Mouse (Mus musculus) neural tube, embryonic 13.5 days (tissue): ENCODE results near the gene Ptcd3. TPM values are rescaled to one million over a fixed set of nuclear protein-coding genes. Genes with fewer than 3 reads are reported as not detected.

Experiments used
- ATAC-seq: fragments of 200-750 bp; cut with Nextera tagmentation; 2 replicates; pipeline ENCODE4 v1.8.0; 2017; ENCODE audit warnings: low read depth, mild to moderate bottlenecking, moderate TSS enrichment, moderate library complexity
- H3K27ac ChIP-seq: fragments of 300-500 bp; sonication (generic); replicated peaks from 2 replicates; pipeline ENCODE4 v1.5.1; 2015; ENCODE audit warnings: moderate library complexity, mild to moderate bottlenecking, inconsistent platforms
- H3K27me3 ChIP-seq: fragments of 300-500 bp; sonication (generic); 2 replicates; pipeline ENCODE4 v1.6.1; 2015; ENCODE audit warnings: mild to moderate bottlenecking, inconsistent platforms
- H3K36me3 ChIP-seq: fragments of 300-500 bp; sonication (generic); 2 replicates; pipeline ENCODE4 v1.6.1; 2015; ENCODE audit warnings: mild to moderate bottlenecking, inconsistent platforms
- H3K4me1 ChIP-seq: fragments of 300-500 bp; sonication (generic); replicated peaks from 2 replicates; pipeline ENCODE4 v1.6.1; 2015; ENCODE audit warnings: inconsistent platforms
- H3K4me2 ChIP-seq: fragments of 300-500 bp; sonication (generic); 2 replicates; pipeline ENCODE4 v1.6.1; 2015; ENCODE audit warnings: inconsistent platforms, mild to moderate bottlenecking, moderate library complexity
- H3K4me3 ChIP-seq: fragments of 300-500 bp; sonication (generic); 2 replicates; pipeline ENCODE4 v1.5.1; 2015; ENCODE audit warnings: mild to moderate bottlenecking, inconsistent platforms
- H3K9ac ChIP-seq: fragments of 300-500 bp; sonication (generic); 2 replicates; pipeline ENCODE4 v1.6.1; 2015; ENCODE audit warnings: moderate library complexity, mild to moderate bottlenecking, inconsistent platforms
- H3K9me3 ChIP-seq: fragments of 300-500 bp; sonication (generic); 2 replicates; pipeline ENCODE4 v1.6.1; 2016; ENCODE audit warnings: inconsistent platforms
- WGBS: fragments of 180-500 bp; shearing (Covaris S2); methylation state at CpG from one replicate; pipeline ENCODE4 v1.1.7; 2015; 5-methylcytosine and 5-hydroxymethylcytosine counted together
- polyA plus RNA-seq: library from polyadenylated mRNA; unstranded; fragments of >200 nt; fragmentation: Nextera tagmentation; extraction: Ambion mirVana; gene quantifications from 2 replicates; pipeline ENCODE4 v1.2.1, GENCODE M21; 2015

Ptcd3 gene
- polyA plus RNA-seq = 81.9 and 84.4 TPM in 2 replicates

DNA sequence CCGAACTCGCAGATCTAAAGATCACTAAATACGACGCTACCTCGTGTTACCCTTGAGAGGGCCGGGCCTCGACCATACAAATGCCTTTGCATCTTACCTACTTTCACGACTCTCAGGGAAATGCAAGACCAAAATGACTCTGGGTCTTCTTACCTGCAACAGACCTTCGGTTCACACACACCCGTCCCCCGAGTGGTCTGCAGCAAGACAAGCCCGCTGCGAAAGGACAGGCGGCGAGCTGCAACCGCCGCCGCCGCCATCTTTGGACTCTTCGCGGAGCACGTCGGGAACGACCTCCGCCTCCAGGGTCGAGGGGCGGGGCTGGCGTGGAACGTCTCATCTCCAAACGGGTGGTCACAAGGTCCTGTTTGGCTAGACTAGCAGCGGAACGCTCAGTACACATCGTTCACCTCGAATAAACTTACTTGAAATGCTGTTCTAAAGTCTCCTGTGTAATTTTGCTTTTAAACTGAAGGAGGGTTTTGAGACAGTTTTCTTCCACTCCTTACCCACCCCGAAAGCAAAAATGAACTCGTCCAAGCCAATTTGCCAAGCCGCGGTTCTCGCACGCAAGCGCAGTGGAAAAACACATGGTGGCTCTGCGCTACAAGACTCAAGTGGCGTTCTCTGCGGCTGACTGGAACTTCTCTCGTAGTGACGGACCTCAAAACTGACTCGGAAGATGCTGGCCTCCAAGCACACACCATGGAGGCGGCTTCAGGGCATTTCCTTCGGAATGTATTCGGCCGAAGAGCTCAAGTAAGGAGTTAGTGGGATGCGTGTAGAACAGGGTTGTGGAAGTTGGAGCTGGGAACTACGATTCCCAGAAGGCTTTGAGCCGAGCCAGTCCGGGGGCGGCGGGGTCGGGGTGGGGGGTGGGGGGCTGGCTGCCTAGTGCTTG lies at the start of gene Ptcd3, which contains the start of gene Polr1a:
Ptcd3 (minus strand) TSS at position 270 of the 901 bp plus-strand sequence.
Polr1a (plus strand) TSS at position 573 of the 901 bp plus-strand sequence.
- peak within 1 kb of the TSS; percentile 75 for H3K9ac ChIP-seq
- peak; percentile 94 for ATAC-seq
- H3K9me3 ChIP-seq = no peaks in the 10 kb centered on the region
- peak within 1 kb of the TSS; percentile 90 for H3K4me2 ChIP-seq
- H3K36me3 ChIP-seq = peaks cover 32% of the 10 kb centered on the region
- H3K27ac ChIP-seq = peak within 1 kb of the TSS; percentile 61
- peak within 1 kb of the TSS; percentile 71 for H3K4me3 ChIP-seq
- WGBS = under 1% methylated on average over 58 of the region's 58 CpGs
- H3K4me1 ChIP-seq = peaks cover 27% of the 10 kb centered on the region
- H3K27me3 ChIP-seq = no peaks in the 10 kb centered on the region

GRCm38 (mm10) chr6:71951192-71951591 lies 42.6 kb upstream of the Ptcd3 start:
- peaks cover 74% of the 10 kb centered on the region for H3K36me3 ChIP-seq
- 87% methylated on average over 5 of the region's 5 CpGs for WGBS
- H3K4me2 ChIP-seq = no peak overlapping the region
- no peaks in the 10 kb centered on the region for H3K9me3 ChIP-seq
- H3K27ac ChIP-seq = no peak overlapping the region
- H3K4me3 ChIP-seq = no peak overlapping the region
- no peak for ATAC-seq
- no peaks in the 10 kb centered on the region for H3K27me3 ChIP-seq
- no peaks in the 10 kb centered on the region for H3K4me1 ChIP-seq
- no peak overlapping the region for H3K9ac ChIP-seq

- no peak overlapping the region for H3K9ac ChIP-seq
- no peak for ATAC-seq
- WGBS = 92% methylated on average over 3 of the region's 3 CpGs
- H3K36me3 ChIP-seq = peaks cover 78% of the 10 kb centered on the region
- H3K27ac ChIP-seq = no peak overlapping the region
- no peak overlapping the region for H3K4me3 ChIP-seq
- H3K27me3 ChIP-seq = no peaks in the 10 kb centered on the region
- no peaks in the 10 kb centered on the region for H3K9me3 ChIP-seq
- no peaks in the 10 kb centered on the region for H3K4me1 ChIP-seq
- no peak overlapping the region for H3K4me2 ChIP-seq
These were observed 42.0 kb upstream of the Ptcd3 start for GRCm38 (mm10) chr6:71950592-71950991.

GRCm38 (mm10) chr6:71949721-71950120 lies 41.2 kb upstream of the Ptcd3 start:
- peaks cover 73% of the 10 kb centered on the region for H3K36me3 ChIP-seq
- H3K9ac ChIP-seq = no peak overlapping the region
- H3K27ac ChIP-seq = no peak overlapping the region
- WGBS = 83% methylated on average over 3 of the region's 3 CpGs
- H3K27me3 ChIP-seq = no peaks in the 10 kb centered on the region
- H3K4me3 ChIP-seq = no peak overlapping the region
- ATAC-seq = no peak
- no peaks in the 10 kb centered on the region for H3K4me1 ChIP-seq
- no peak overlapping the region for H3K4me2 ChIP-seq
- no peaks in the 10 kb centered on the region for H3K9me3 ChIP-seq

- ATAC-seq = no peak
- no peak overlapping the region for H3K9ac ChIP-seq
- WGBS = 93% methylated on average over 8 of the region's 8 CpGs
- peaks cover 52% of the 10 kb centered on the region for H3K36me3 ChIP-seq
- no peaks in the 10 kb centered on the region for H3K4me1 ChIP-seq
- H3K27ac ChIP-seq = no peak overlapping the region
- H3K27me3 ChIP-seq = no peaks in the 10 kb centered on the region
- no peaks in the 10 kb centered on the region for H3K9me3 ChIP-seq
- H3K4me2 ChIP-seq = no peak overlapping the region
- H3K4me3 ChIP-seq = no peak overlapping the region
These were observed 37.6 kb upstream of the Ptcd3 start for GRCm38 (mm10) chr6:71946121-71946520.

GRCm38 (mm10) chr6:71945101-71945500 lies 36.6 kb upstream of the Ptcd3 start:
- no peak overlapping the region for H3K4me2 ChIP-seq
- H3K9me3 ChIP-seq = no peaks in the 10 kb centered on the region
- H3K27me3 ChIP-seq = no peaks in the 10 kb centered on the region
- no peaks in the 10 kb centered on the region for H3K4me1 ChIP-seq
- ATAC-seq = no peak
- no peak overlapping the region for H3K27ac ChIP-seq
- no peak overlapping the region for H3K9ac ChIP-seq
- WGBS = 87% methylated on average over 6 of the region's 6 CpGs
- no peak overlapping the region for H3K4me3 ChIP-seq
- peaks cover 52% of the 10 kb centered on the region for H3K36me3 ChIP-seq

DNA sequence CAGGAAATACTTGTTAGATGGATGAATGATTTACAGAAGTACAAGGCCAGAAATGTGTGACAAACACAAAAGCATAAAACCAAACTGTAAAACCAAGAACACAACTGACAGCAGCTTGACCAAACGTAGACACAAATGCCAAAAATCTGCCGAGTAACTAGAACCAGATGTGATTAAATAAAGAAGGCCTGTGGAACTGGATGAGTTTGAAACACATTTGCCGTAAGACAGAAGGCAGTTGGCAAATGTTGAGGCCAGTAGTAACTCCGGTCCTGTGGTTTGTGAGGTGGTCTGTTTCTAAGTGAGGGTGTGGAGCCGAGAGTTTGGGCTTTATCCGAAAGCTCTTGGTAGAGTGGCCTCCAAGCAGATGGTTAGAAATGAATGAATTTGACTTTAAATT lies 32.4 kb upstream of the Ptcd3 start:
- H3K36me3 ChIP-seq = peaks cover 59% of the 10 kb centered on the region
- ATAC-seq = no peak

DNA sequence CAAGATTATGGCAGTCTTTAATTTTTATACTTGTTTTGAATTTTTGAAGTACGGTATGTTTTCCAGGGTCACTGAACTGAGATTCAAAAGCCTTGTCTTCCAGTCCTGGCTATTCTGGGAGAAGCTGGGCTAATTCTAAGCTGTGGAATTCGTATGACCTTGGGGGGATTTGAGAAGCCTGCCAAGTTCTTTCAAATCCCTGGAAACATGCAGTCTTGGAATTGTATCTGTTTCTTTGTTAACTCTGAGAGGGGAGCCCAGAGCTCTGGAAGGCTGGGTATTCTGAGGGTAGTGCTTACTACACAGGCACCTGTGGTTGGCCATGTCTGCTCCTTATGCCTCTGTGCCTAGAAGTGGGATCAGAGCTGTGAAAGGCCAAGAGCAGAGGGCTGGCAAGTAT lies 27.2 kb upstream of the Ptcd3 start:
- H3K9ac ChIP-seq = no peak overlapping the region
- H3K4me1 ChIP-seq = no peaks in the 10 kb centered on the region
- 85% methylated on average over 2 of the region's 2 CpGs for WGBS
- peaks cover 77% of the 10 kb centered on the region for H3K36me3 ChIP-seq
- no peaks in the 10 kb centered on the region for H3K9me3 ChIP-seq
- no peaks in the 10 kb centered on the region for H3K27me3 ChIP-seq
- no peak overlapping the region for H3K4me2 ChIP-seq
- ATAC-seq = no peak
- no peak overlapping the region for H3K4me3 ChIP-seq
- no peak overlapping the region for H3K27ac ChIP-seq

More for the DNA sequence above, 32.4 kb upstream of the Ptcd3 start:
- Histone ChIP-seq H3K27me3 (no peaks in the 10 kb centered on the region), H3K27ac (no peak overlapping the region), H3K4me1 (no peaks in the 10 kb centered on the region), H3K4me3 (no peak overlapping the region), H3K9ac (no peak overlapping the region), H3K4me2 (no peak overlapping the region), H3K9me3 (no peaks in the 10 kb centered on the region)
- WGBS = 87% methylated on average over 6 of the region's 6 CpGs

- WGBS = 59% methylated on average over 2 of the region's 2 CpGs
- H3K36me3 ChIP-seq = peaks cover 83% of the 10 kb centered on the region
- H3K9me3 ChIP-seq = no peaks in the 10 kb centered on the region
- H3K9ac ChIP-seq = no peak overlapping the region
- no peak overlapping the region for H3K4me3 ChIP-seq
- no peak overlapping the region for H3K4me2 ChIP-seq
- no peaks in the 10 kb centered on the region for H3K27me3 ChIP-seq
- H3K27ac ChIP-seq = no peak overlapping the region
- no peaks in the 10 kb centered on the region for H3K4me1 ChIP-seq
- peak; percentile 15; the same call in 1 of the 2 replicates for ATAC-seq
These were observed 25.6 kb upstream of the Ptcd3 start for GRCm38 (mm10) chr6:71934081-71934556.

DNA sequence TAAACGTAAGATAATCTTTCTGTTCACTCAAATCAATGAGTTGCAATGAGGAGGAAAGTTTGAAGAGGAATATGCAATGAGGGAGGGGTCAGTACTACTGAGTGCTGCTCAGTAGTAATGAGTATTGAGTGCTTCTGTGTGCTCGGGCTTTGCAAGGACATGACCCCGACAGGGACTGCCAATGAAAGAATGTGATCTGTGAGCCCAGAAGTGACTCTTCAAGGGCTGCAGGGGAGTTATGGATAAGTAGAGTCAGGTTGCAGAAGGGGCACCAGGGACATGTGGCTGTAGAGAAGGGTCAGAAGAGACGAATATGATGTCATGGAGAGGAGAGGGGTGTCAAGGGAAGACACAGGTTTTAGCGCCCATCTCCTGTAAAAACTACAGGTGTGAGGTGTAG lies 23.8 kb upstream of the Ptcd3 start:
- no peak for ATAC-seq

GRCm38 (mm10) chr6:71930830-71931437 lies 22.4 kb upstream of the Ptcd3 start:
- Histone ChIP-seq H3K27me3 (no peaks in the 10 kb centered on the region), H3K36me3 (peaks cover 67% of the 10 kb centered on the region), H3K4me1 (no peaks in the 10 kb centered on the region), H3K9ac (no peak overlapping the region), H3K4me2 (no peak overlapping the region), H3K4me3 (no peak overlapping the region), H3K27ac (no peak overlapping the region), H3K9me3 (no peaks in the 10 kb centered on the region)
- 86% methylated on average over 12 of the region's 12 CpGs for WGBS
- ATAC-seq = no peak

More for the DNA sequence above, 23.8 kb upstream of the Ptcd3 start:
- no peaks in the 10 kb centered on the region for H3K4me1 ChIP-seq
- no peaks in the 10 kb centered on the region for H3K9me3 ChIP-seq
- H3K9ac ChIP-seq = no peak overlapping the region
- no peak overlapping the region for H3K27ac ChIP-seq
- H3K4me2 ChIP-seq = no peak overlapping the region
- no peak overlapping the region for H3K4me3 ChIP-seq
- 89% methylated on average over 5 of the region's 5 CpGs for WGBS
- no peaks in the 10 kb centered on the region for H3K27me3 ChIP-seq
- H3K36me3 ChIP-seq = peaks cover 71% of the 10 kb centered on the region

- H3K9ac ChIP-seq = no peak overlapping the region
- H3K4me2 ChIP-seq = no peak overlapping the region
- no peak for ATAC-seq
- H3K36me3 ChIP-seq = peaks cover 72% of the 10 kb centered on the region
- no peaks in the 10 kb centered on the region for H3K27me3 ChIP-seq
- no peaks in the 10 kb centered on the region for H3K9me3 ChIP-seq
- no peaks in the 10 kb centered on the region for H3K4me1 ChIP-seq
- no peak overlapping the region for H3K27ac ChIP-seq
- WGBS = 91% methylated on average over 10 of the region's 10 CpGs
- H3K4me3 ChIP-seq = no peak overlapping the region
These were observed 21.5 kb upstream of the Ptcd3 start for GRCm38 (mm10) chr6:71930053-71930452.
